Mouse (Mus musculus): ENCODE measurements at regions not wholly inside any gene's neighbourhood (a gene's known extent, or its start where the extent isn't known, plus 50 kb on each side); places are given as distances from the start of the nearest gene placed in this dataset.

DNA sequence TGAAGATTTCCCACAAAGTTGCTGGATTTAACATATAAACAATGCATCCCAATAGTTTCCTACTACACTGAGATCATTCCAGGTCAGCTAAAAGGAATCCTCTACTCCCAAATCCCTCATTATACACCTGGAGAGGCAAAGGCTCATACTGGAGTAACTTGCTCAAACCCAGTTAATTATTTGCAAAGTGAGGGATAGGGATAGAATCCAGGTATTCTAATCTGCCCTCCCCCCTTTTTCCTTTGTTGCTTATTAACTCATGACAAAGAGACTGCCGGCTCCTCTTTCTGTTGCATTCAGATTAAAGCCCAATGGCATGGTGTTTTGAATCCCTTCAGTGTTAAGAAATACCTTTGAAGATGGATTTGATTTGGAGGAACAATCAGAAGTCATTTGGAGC, 308.4 kb downstream of the Epha4 start:
- no peak for DNase-seq (ENCODE audit: low spot score)

DNA sequence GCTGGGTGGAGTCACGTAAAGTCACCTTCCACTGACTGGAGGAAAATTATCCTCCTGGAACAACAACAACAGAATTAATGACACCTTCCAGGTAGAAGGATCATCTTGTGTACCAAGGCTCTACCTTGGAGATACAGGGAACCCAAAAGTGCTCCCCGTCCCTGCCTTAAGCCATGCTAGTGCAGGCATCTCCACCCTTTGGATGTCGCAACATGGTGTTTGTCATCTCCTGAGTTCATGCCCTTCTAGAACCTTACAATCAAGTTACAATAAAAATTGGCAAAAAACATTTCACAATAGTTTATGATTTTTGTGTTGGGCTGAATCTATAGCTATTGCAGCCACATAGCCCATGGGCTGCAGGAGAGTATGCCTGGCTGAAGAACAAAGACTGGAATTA, 305.5 kb downstream of the Epha4 start:
- no peak for DNase-seq (ENCODE audit: low spot score)

DNA sequence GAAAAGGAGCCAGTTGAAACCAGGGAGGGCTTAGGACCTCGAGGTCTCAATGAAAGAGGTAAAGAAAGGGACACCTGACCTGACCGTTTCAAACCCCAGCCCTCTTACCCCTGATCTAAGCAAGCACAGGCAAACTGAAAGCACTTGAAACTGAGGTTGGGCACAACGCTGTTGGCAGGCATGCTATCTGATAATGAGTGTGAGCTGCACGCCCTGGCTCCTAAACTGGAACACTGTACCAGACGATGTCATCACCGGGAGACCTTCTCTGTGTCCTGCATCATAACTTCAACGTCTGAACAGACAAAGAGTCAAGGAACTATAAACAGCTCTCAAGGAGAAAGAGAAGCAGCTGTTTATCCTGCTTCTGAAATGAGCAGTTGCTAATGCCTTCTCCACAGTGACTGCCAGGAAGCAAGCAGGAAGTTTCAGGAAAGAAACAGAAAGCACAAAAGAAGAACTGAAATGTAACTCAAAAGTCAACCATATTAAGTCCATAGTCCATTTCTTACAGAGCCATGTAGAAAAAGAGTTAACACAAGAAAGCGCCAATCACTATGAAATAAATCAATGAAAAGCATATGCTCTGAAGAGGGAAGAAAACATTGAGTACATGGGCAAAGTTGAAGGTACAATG, 301.3 kb downstream of the Epha4 start:
- no peak for DNase-seq (ENCODE audit: low spot score)

DNA sequence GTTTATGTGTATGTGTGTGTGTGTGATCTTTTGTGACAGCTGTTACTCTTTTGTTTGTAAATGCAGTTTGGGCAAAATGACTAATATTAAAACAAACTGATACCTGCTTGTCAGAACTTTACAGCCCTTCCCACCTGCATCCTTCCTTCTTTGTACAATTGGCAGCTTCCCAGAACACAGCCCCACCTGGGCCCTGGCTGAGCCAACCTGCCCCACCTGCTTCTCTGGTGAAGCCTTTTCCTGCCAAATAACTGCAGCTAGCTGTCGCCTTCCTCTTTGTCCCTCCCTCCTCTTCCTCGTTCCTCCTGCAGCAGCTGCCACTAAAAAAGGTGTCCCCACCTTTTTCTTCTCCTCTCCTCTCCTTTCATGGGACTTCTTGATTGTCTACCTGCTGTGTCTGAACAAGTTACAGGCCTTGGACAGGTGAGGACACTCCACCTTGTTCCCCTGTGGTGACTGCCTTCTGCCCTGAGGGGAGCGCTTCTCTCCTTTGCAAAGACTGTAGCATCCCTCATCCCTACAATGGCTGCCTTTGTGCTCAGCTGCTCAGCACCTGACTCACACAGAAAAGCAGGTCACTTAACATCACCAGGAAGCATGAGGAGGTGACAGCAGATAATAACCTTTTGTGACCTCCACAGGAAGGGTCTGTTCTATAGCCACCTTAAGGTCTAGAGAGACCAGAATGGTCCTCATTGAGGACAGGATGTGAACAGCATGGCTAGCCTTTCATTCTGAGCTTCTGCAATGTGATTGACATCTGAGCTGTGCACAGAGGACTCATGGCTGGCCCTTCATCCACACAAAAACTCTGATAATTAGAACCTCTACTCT, 295.2 kb downstream of the Epha4 start:
- DNase-seq (ENCODE audit: low spot score) = no peak

DNA sequence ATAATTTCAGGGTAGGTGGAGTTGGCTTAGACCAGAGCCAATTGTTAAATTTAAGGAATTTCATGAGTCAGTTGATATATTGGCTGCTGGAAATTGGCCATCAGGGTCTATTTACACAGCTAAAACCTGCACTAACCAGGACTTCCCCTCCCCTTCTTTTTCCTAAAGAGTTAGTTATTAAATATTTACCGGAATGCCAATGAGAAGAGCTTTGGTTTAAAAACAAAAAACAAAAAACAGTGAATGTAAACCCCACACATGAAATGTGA, 294.6 kb downstream of the Epha4 start:
- DNase-seq (ENCODE audit: low spot score) = no peak

DNA sequence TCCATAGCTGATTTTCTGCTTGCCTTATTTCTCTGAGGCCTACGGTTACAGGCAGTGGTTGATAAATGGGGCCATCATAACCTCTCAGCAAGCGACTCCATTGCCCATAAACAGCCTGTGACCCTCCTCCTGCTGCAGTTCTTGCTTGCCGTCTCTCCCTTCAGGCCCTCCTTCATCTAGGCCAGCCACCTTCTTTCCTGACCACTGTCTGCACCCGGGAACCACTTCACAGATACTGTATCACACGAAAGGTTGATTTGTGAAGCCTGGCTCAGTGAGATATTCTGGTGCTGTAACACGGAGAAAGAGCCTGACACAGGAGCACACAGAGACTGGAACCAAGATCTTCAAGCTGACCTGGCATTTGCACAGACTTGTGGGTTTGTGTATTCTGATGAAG, 294.1 kb downstream of the Epha4 start:
- no peak for DNase-seq (ENCODE audit: low spot score)

DNA sequence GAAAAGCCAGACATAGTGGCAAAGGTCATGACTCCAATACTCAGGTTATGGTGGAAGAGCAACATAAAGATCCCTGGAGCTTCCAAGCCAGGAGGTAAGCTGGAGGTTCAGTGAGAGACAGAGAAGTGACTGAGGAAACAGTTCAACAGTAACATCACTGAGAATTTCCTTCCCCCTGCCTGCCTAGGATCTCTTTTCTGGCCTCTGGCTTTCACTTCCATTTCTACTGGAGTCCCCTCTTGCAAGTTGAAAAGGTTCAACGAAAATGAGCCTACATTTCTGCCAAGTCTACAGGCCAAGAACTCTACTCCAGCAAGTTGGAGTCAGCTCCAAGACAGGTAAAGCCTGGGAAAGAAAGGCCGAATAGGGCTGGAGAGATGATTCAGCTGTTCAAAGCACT, 293.0 kb downstream of the Epha4 start:
- DNase-seq (ENCODE audit: low spot score) = no peak

DNA sequence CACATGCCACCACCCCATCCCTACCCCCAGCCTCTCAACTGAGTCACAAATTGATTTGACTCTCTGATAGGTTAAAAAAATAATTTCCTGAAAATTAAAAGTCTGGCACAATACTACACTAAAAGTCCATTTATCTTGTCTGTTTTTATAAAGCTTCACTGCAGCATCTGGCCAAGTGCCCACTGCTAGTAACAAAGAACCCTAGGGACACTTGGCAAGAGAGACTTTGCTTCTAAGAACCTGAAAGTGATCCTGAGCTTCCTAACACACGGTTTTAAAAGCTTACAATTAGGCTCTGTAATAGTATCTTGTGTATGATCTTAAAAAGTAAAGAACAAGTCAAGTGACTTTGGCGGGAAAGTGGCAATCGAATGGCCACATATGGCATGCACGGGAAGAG, 288.3 kb downstream of the Epha4 start:
- DNase-seq (ENCODE audit: low spot score) = no peak

DNA sequence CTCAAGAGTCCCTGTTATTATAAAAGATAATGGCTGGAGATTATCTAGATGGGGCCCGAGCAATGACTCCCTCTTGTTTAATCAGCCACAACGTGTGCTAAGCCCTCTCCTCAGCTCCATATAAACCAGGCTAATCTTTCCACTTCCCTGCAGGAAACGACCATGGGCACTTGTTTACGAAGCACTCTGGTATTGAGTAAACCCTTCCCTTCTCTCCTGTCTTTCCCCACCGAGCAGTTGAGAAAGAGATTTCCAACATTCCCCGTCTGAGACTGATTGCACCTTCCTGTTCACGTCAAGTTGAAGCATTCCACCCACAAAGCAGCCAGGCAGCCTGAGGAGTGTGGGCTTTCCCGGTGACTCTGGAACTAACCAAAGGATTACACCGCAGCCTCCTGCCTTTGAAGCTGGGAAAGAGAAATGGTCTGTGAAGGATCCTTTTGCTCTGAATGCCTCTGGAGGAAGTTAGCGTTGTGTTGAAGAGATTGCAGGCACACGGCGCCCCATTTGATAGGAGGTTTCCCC, 287.8 kb downstream of the Epha4 start:
- DNase-seq (ENCODE audit: low spot score) = no peak

DNA sequence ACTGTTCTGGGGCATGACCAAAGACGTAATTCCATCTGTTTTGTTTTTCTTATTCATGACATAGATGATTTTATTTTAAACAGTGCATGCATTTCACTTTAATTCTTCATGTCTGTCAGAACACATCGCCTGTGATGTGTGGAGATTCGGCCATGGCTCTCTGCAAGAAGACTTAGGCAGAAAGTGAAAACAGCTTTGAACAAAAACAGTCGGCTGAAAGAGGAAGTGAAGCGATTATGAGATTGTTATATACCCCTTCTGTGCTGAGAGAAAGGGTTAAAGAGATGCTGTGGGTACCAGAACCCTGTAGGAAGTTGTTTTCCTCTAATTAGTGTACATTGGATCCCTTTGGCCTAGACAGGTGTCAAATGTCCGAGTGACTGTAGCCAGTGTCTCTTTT, 287.1 kb downstream of the Epha4 start:
- DNase-seq (ENCODE audit: low spot score) = no peak

DNA sequence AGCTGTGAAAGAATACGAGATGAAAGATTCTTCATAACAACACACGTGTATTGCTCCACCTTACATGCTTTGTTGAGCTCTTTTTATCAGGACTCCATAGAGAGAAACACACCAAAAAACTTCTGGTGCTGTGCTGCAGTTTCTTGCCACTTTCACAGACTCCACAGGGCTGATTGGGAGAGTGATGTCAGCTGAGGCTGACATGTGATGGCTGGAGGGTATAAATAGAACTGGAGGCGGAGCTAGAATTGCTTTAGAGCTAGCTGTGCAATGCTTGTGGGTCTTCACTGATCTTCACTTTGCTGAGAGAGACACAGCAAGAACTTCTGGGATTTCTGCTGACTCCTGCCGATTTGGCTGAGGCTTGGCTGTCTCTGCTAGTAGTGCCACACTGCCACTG, 285.3 kb downstream of the Epha4 start:
- DNase-seq (ENCODE audit: low spot score) = no peak

DNA sequence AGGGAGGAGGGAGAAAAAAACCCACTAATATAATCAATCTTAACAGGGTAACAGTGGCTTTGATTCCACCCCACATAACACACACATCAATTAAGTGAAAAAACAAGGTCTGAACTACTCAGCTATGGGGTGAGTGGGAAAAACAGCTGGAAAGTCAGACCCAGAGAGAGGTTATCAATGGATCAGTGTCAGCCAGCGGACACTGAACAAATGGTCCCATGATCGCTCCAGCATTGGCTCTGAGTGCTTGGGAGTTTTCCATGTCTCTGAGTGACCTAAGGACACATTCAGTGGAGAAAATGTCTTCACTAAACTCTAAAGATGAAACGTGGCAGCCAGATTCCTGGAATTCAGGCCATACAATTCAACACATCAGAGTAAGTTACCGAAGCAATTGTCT, 281.9 kb downstream of the Epha4 start:
- no peak for DNase-seq (ENCODE audit: low spot score)

DNA sequence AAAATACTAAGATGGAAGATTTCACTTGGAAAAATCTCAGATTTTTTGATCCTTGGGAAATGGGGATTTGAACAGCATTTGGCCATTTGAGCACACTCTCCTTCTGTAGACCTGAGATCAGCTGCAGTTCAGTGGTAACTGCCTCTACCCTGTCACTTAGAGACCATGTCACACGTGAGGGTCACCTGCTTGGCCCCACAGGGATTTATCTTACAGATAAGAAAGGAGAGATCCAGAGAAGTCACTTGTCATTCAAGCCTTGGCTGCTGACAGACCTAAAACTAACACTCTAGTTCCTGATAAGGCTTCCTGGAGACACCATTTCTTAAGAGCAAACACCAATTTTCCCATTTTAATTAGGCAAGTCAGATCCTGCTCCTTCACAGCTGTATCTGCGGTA, 270.2 kb downstream of the Epha4 start:
- DNase-seq (ENCODE audit: low spot score) = no peak

DNA sequence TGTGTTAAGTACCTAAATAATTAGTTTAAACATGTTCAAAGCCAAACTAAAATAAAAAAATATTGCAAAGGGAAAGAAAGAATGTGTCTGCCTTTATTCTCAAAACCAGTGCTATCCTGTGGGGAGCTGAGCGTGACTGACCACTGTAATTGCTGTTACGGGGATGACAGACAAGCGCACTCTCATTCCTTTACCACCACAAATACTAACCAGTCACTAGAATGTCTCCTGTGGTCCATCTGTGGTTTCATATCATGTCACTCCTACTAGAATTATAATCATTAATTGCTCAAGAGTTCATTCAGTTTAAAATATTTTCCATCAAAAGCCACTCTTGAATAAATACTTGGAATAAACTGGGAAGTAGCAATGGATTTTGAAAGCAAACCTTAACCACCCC, 268.8 kb downstream of the Epha4 start:
- no peak for DNase-seq (ENCODE audit: low spot score)

DNA sequence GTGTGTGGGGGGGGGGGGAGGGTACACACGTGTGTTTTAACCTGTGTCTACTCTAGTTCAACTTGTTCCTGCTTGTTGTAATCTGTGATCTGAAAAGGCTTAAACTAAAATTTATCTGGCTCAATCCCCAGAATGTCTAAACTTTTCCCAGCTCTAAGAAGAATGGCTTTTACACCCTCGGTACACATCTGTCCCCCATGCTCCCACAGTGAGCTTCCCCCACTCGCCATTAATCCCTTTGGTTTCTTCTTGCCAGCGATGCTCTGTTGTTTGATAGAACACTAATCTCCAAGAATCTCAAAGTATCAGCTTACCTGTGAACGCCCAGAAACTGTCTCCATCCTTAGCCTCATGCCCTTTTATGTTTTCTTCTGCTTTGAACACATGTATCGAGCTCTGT, 260.6 kb downstream of the Epha4 start:
- no peak for DNase-seq (ENCODE audit: low spot score)

DNA sequence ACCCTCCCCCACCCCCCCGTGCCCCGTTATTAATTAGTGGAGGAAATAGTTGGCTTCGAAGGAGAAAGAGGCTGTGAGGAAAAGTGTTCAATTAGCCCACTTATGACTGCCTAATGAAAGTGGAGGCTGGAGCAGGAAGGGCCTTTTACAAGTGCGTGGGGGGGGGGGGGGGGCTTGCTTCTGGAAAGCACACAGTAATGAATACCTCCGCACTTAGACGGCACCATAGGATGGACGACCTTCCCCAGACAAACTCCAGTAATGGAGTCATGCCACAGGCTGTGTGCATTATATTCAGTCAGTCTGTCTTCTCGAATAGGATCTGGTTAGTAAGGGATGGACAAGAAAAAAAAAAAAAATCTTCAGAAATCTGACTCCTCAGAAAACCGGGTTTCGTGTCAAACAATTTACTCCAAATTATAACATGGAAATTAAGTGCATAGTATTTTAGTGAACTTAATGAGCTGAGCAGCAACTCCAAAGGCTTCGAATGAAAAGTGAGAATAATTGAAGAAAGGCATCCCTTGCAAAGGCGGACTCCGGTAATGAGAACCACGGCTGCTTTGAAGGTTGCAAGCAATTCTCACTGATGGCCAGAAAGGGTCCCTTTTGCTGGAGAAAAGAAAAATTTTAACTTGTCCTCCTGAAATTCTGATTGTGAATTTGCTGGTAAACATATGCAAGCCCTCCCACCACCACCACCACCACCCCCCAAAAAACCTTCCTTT, 258.6 kb downstream of the Epha4 start:
- DNase-seq (ENCODE audit: low spot score) = no peak

DNA sequence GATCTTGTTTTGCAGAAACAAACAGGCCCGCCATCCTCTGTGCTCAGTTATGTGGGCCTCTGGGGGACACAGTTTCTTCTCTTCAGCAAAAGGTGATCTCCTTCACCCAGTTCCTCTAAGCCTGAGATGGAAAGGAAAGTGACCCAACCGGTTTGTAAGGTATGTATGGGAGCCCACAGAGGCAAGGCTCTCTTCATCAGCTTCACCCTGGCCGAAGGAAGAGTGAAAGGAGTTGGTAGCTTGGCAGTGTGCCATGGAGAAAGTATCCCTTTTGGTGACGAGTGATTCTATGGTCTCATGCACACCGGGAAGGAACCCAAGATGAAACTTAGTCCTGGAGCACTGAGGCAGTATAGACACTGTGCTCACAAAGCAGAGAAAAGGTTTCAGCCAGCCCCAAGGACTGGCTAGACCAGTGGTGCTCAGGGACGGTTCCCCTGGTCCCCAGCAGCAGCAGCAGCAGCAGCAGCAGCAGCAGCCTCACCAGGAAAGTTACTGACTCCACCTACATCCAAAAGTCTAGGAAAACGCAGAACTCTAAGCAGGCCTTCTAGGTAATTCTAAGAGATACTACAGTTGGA, 256.1 kb downstream of the Epha4 start:
- DNase-seq (ENCODE audit: low spot score) = no peak

DNA sequence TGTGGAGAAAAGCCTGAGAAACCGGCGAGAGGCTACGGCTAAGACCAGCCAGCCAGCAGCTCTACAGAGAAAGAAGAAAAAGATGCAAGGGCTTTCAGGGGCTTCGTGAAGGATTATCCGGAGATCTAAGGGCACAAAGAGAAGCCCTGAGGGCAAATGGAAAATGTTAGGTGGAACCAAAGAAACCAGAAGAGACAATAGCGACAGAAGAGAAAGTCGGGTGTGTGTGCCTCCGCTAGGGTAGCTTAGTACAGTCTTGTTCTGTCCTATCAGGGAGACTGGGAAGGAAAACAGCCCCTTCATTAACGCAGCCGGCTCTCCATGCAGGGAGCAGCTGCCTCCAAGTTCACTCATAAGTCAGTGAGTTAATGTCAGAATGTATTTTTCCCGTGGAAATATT, 255.1 kb downstream of the Epha4 start:
- DNase-seq (ENCODE audit: low spot score) = no peak

DNA sequence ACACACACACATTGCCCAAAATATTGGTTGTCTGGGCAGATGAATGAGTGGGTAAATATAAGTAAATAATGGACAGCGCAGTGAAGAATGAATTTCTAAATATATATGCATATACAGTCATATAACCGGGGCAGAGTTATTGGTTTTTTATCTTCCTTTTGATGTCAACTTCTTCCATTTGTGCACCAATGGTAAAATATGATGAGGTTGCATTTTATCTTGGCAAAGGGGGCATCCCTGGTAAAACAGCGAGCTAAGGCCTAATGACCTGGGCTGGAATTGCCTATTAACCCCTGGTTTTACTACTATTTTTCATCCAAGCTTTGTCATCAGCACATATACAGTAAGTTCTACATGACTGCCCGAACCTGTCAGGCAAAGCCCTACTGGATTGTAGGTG, 253.2 kb downstream of the Epha4 start:
- no peak for DNase-seq (ENCODE audit: low spot score)

DNA sequence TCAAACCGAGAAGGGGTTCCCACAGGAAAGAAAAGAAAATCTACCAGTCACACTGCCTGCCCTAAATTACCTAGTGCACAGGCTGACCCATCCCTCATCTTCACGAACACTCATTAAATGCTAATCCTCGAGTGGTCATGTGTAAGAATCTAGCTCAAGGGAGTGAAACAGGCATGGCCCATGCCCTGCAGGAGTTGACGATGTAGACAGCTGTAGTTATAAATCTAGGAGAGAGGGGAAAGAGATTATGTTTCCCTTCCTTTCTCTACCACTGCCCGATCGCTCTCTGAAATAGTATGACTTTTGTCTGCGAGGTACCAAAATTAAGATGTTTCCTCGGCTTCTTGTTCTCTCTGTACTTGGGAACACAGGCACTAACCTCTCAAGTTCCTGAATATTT, 249.2 kb downstream of the Epha4 start:
- DNase-seq (ENCODE audit: low spot score) = no peak

DNA sequence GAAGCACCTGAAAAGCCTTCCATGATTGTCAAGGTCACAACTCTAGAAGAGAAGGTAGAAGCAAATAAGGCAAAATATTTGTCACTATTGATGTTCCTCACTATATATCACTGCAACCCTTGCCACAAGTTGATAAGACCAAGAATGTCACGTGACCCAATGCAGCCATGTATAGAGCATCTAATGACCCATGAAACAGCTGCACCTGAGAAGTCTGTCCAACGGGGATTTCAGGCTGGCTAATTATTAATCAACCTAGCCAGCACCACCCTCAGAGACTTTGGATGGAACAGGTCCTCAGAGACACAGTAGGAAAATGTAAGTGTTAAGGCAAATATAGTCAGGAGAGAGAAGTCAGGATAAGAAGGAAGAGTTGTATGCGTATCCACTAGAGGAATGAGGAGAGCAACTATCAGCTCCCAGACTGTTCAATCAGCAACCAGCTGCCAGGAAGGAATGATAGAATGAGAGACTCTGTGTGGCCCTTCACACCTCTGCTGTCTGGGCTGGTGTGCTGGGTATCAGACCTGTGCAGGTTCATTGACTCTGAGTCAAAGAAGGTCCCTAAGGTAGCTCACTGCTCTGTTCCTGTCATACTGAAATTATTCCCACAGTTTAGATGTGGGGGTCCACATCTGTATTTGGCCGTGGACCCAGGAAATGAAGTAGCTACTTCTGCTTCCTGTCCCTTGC, 247.4 kb downstream of the Epha4 start:
- no peak for DNase-seq (ENCODE audit: low spot score)

DNA sequence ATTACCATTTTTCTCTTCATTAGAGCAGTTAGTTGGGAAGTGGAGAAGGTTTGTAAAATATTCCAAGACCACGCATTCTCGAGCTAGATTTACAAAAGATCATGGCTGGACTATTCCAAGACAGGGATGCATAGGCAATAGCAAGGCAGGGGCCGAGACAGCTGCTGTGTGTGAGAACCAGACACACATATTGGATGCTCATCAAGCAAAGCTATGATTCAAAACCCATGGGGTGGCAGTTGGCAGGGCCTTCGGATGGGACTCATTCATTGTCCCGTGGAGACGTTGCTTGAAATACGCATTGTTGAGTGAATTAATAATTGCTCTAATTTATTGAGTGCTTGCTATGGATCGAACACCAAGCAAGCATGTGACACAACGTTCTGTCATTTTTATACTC, 239.6 kb downstream of the Epha4 start:
- no peak for DNase-seq (ENCODE audit: low spot score)
